Mouse (Mus musculus) gastrocnemius, adult 2 months (tissue): ENCODE measurements at regions not wholly inside any gene's neighbourhood (a gene's known extent, or its start where the extent isn't known, plus 50 kb on each side); places are given as distances from the start of the nearest gene placed in this dataset.

Source experiments
- DNase-seq: peaks from one replicate; pipeline ENCODE4 v3.0.0; 2022
- H3K27ac ChIP-seq: fragments of 200-600 bp; 2 replicates; pipeline ENCODE4 v1.8.1; 2022; ENCODE audit warnings: mild to moderate bottlenecking
- H3K4me3 ChIP-seq: fragments of 200-600 bp; 2 replicates; pipeline ENCODE4 v1.8.1; 2022; ENCODE audit warnings: mild to moderate bottlenecking, moderate library complexity
- CTCF ChIP-seq: fragments of 200-600 bp; IDR thresholded peaks from 2 replicates; pipeline ENCODE4 v1.8.1; 2022; ENCODE audit warnings: antibody characterized with exemption, mild to moderate bottlenecking, moderate library complexity
- intact Hi-C: fragments of 180-260 bp; cut with DNase I; formaldehyde crosslinking; loops from one replicate; pipeline ENCODE4 v1.15.1; 2025

DNA sequence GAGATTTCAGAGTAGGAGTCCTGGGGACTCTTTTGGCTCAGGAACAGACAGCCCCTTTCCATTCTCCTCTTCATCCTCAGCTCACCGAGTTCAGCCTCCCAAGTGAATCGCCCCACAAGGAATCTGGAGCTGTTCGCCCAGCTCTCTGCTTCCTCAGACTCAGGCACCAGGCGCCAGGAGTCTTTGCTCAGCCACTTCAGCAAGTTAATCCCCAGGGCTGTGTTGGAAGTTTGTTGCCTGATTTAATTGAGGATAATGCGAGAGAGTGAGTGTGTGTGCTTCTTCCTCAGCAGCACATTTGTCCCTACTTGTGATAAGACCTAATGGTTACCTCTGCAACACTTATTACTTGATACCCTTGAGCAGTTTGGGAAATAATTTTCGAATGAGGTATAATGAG lies 177.8 kb upstream of the Frmd6 start:
- intact Hi-C loops = no loop called here
- H3K27ac ChIP-seq = peak overlapping the region; percentile 20; the same call in 1 of the 2 replicates

DNA sequence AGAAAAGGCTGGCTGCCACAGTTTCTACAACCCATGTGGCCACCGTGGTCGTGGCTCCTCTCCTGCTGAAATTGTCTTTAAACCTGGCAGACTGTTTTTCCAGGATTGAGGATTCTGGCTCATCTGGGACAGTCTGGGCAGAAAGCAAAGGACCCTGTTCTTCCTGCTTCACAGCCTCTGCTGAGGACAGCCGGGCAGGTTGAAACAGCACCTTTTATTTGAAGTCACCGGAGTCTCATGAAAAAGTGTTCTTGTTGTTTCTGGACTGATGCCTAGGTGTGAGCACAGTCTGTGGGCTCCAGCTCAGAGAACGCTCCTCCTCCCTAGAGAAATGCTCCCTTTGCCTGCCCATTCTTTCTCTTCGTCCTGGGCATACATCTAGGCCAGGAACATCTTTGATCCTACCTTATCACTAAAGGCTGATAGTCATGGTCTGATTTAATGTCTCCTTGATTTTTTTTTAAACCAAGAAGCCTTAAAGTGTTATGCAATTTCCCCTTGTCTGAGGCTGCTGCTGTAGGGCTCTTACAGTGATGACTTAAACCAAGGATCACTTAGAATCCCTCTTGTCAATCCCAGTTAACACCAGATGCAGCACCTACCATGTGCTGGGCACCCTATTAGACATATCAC lies 177.0 kb upstream of the Frmd6 start:
- TF ChIP-seq CTCF = no peak
- peak overlapping the region; percentile 20; the same call in 1 of the 2 replicates for H3K27ac ChIP-seq
- intact Hi-C loops = no loop called here
- H3K4me3 ChIP-seq = no peak overlapping the region
- no peak for DNase-seq

More for the DNA sequence above, 177.8 kb upstream of the Frmd6 start:
- no peak overlapping the region for H3K4me3 ChIP-seq
- no peak for TF ChIP-seq CTCF
- DNase-seq = peak; percentile 31

DNA sequence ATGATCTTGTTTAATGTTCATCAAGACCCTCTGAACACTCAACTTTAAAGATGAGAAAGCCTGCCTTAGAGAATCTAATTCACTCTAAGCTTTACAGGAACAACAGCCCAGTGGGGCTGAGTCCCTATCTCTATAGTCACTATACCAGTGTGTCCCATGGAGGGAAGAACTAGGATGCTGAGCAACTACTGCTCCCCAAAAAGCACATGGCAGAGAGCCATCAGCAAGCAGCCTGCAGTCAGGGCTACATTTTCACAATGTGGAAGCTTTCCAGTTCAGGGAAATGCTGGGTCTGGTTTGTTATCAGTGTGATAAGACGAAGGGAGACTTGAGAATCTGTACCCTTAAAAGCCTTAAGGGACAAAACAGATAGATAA lies 176.5 kb upstream of the Frmd6 start:
- H3K4me3 ChIP-seq = no peak overlapping the region
- no peak for TF ChIP-seq CTCF
- H3K27ac ChIP-seq = no peak overlapping the region
- no peak for DNase-seq
- intact Hi-C loops = no loop called here

DNA sequence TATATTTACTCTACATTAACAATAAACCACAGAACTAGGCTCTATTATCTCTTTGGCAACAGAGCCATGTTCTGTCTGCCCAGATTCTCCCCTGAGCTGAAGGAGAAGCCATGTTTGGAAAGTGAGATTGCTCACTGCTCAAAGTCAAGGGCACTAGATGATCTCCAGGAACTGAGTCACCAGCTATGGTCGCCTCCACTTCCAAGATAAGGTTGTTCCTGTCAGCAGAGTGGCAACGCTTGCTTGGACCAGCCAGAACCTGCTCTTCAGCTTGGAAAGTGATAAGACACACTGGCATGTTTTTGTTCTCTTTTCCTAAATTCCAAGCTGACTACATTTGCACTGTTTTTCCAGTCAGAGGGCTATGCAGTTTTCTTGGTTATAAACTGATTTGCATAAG lies 175.6 kb upstream of the Frmd6 start:
- Histone ChIP-seq H3K27ac (no peak overlapping the region), H3K4me3 (no peak overlapping the region)
- intact Hi-C loops = no loop called here
- no peak for DNase-seq
- no peak for TF ChIP-seq CTCF

DNA sequence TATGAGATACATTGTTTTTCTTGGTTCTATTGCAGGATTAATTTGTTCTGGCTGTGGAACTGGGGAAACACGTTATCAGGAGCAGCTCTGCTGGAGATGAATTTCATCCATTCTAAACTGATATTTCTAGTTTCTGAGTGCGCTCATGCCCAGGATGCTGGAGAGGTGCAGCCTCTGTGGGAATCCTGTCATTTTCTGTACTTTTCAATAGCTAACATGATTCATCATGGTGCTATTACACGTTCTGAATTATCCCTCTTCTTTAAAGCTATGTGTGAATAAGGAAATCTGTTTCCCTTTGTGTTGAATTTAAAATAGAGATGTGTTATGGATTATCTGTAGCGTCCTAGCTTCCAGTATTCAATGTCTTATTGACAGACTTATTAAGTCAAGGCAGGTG lies 174.8 kb upstream of the Frmd6 start:
- Histone ChIP-seq H3K4me3 (no peak overlapping the region), H3K27ac (no peak overlapping the region)
- intact Hi-C loops = no loop called here

DNA sequence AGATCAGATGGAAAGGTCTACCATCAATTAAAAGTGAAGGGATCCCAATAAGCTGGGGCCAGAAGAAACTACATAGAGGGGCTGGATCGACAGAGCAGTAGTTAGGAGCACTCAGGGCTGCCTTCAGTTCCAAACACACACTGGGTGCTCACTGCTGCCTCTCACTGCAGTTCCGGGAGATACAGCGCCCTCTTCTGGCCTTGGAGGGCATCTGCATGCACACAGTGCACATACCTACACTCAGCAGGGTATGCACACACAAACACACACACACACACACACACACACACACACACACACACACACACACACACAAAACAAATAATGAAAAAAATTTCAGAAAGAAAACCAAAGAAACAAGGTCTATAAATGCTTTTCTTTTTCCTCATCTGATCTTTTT lies 172.6 kb upstream of the Frmd6 start:
- TF ChIP-seq CTCF = peak; percentile 7; the same call in 1 of the 2 replicates
- H3K4me3 ChIP-seq = no peak overlapping the region
- intact Hi-C loops = no loop called here
- no peak for DNase-seq
- H3K27ac ChIP-seq = no peak overlapping the region

More for the DNA sequence above, 174.8 kb upstream of the Frmd6 start:
- TF ChIP-seq CTCF = no peak
- DNase-seq = no peak

DNA sequence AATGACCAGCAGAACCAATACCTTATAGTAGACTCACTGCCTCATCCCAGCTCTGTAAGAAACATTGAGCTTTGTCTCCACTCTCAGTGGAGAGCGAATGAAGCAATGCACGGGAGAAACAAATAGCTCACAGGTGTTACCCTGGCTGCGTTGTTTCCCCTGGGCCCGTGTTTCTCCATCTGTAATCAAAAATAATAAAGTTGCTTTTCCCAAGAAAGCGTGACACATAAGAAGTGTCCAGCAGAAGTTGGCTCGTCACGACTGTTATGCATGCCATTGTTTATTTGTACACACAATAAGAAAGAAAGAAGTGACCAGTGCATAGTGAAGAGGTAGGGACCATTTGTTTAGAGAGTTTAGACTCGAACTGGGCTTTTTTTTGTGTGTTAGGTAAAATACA lies 171.3 kb upstream of the Frmd6 start:
- no peak for TF ChIP-seq CTCF
- peak; percentile 36 for DNase-seq
- peak overlapping the region; percentile 46; the same call in 1 of the 2 replicates for H3K27ac ChIP-seq
- intact Hi-C loops = no loop called here
- no peak overlapping the region for H3K4me3 ChIP-seq

DNA sequence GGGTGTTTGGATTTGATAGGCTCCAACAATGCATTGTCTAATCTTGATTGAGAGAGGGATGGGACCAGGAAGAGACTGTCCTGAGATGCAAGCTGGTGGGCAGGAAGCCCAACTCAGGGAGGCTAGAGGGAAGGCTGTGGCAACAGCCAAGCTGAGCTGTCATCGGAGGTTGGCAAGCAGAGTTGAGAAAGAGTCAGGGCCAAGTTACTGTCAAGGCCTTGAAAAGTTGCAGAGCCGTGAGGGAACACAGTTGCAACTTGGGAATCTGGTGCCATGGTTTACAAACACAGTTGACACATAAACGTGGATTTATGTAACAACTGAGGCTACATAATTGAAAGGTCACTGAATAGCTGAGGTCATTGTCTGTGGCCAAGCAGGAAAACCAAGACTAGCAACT lies 170.8 kb upstream of the Frmd6 start:
- Histone ChIP-seq H3K27ac (peak overlapping the region; percentile 74), H3K4me3 (no peak overlapping the region)
- intact Hi-C loops = no loop called here
- DNase-seq = peak; percentile 89
- TF ChIP-seq CTCF = no peak

DNA sequence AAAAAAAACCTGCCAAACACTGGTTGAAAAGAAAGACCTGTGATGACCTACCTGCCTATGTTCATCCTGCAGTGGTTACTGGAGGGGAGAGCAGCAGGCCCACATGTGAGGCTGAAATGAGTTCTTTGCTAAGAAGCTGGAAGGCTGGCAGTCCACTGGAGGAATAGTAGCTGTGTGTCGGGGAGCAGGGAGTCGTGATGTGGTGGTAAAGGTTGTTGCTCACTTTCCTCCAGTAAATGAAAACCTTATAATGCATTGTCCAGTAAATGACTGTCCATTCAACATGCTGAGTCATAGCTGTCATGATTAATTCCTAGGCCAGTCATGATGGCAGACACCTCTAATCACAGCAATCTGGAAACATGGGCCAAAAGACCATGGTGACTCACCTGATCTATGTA lies 169.9 kb upstream of the Frmd6 start:
- Histone ChIP-seq H3K27ac (peak overlapping the region; percentile 74), H3K4me3 (no peak overlapping the region)
- intact Hi-C loops = loop anchor here (5.0 kb wide), 2 partner anchors 158 to 257 kb away; no protein-coding TSS in a partner anchor
- no peak for DNase-seq
- no peak for TF ChIP-seq CTCF

DNA sequence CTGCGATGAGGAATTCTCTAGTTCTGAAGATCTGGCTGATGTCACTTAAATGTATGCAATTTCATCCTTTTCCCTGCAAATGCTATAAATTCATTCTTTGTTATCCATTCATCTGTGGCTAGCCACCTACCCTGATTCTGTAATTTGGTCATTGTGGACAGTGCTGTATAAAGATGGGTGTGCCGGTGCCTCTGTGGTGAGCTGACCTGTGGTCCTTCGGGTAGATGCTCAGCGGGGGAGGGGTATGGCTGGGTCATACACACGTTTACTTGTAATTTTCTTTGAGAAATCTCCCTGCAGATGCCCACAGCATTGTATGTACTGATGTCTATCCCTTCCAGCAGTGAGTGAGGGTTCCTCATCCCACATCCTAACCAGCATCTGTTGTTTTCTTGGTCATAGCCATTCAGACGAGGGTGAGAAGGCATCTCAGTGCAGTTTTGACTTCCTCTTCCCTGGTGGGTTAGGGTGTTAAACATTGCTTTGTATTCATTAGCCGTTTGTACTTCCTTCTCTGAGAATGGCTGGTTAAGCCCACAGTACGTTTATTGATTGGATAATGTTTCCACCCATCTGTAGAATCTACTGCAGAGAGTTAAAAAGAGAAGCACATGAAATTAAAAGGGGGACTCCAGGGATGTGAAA lies 169.3 kb upstream of the Frmd6 start:
- no peak for TF ChIP-seq CTCF
- DNase-seq = no peak
- intact Hi-C loops = loop anchor here (5.0 kb wide), 2 partner anchors 159 to 256 kb away; no protein-coding TSS in a partner anchor
- no peak overlapping the region for H3K4me3 ChIP-seq
- no peak overlapping the region for H3K27ac ChIP-seq

DNA sequence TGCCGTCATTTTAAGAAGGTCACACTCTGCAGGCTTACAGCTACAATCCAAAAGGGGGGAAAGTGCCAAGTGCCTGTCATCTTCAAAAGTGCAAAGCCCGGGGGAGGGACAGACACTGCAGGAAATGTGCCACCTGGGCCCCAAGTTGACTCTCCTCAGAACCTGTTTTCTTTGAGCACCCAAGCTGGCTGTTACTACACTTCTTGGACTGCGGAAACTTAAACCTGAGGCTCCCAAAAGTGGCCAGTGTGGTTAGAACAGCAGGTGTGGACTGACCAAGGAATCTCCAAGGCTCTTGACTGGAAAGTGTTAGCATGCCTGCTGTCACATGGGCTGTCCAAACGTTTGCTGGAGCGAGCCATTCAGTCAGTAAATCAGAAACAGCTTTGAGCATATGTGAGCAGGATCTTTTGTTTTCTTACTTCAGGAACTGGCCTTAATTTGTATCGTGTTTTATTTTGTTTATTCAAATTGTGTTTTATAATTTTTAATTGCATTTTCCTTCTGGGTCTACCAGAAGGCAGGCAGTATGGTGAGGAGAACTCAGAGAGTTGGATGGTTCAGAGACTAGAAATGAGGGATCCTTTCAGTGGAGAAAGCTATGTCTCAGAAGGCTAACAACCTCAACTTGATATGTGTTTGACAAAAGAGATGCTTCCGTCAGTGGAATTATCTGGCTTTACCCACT lies 168.4 kb upstream of the Frmd6 start:
- DNase-seq = no peak
- Histone ChIP-seq H3K4me3 (no peak overlapping the region), H3K27ac (peak overlapping the region; percentile 63)
- TF ChIP-seq CTCF = no peak
- intact Hi-C loops = loop anchor here (5.0 kb wide), 2 partner anchors 160 to 255 kb away; no protein-coding TSS in a partner anchor

DNA sequence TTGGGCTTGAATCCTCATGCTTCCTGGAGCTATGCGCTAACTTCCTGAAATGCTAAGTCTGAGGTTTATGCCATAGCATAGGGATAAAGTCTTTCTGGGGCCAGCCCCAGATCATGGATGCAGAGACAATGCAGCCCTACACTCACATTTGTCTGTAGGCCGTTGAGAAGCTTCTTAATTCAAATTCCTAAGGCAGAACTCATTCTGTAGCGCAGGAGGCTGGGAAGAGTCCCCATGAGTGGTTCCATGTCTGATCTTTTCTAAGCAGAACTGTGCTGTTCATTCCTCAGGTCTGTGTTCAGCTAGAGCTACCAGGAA lies 167.9 kb upstream of the Frmd6 start:
- no peak for DNase-seq
- H3K4me3 ChIP-seq = no peak overlapping the region
- intact Hi-C loops = loop anchor here (5.0 kb wide), 2 partner anchors 160 to 255 kb away; no protein-coding TSS in a partner anchor
- no peak overlapping the region for H3K27ac ChIP-seq
- no peak for TF ChIP-seq CTCF

DNA sequence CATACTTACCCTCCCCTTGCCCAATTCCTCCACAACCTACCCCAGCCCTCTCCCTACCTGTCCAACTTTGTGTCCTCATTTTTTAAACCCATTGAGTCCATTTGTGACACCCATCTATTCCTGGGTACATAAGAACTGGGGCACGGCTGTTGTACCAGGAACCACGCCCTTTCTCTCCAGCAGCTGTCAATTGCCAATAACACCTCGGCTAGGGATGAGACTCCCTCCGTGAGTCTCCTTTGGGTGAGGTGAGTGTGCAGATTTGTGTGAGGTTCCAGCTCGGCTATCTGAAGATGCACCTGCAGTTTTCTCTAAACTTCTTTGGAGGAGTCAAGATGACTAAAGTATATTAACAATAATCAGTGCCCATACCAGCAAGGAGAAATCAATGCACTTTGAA lies 167.2 kb upstream of the Frmd6 start:
- no peak for TF ChIP-seq CTCF
- intact Hi-C loops = loop anchor here (5.0 kb wide), 2 partner anchors 161 to 254 kb away; no protein-coding TSS in a partner anchor
- H3K4me3 ChIP-seq = no peak overlapping the region
- H3K27ac ChIP-seq = no peak overlapping the region
- DNase-seq = no peak
